Mouse (Mus musculus) lung, postnatal 0 days (tissue): ENCODE results near the gene Ppfia4. TPM values are rescaled to one million over a fixed set of nuclear protein-coding genes. Genes with fewer than 3 reads are reported as not detected.
A peak's percentile ranks its signal among the peaks of the same experiment; 100 is the strongest.

ENCODE experiments used
- ATAC-seq: fragments of 200-750 bp; cut with Nextera tagmentation; 2 replicates; pipeline ENCODE4 v1.8.0; 2017; ENCODE audit warnings: moderate library complexity
- DNase-seq: peaks from one replicate; pipeline ENCODE4 v3.0.0-alpha.2; 2016; ENCODE audit warnings: low spot score
- H3K27ac ChIP-seq: fragments of 300-500 bp; sonication (generic); 2 replicates; pipeline ENCODE4 v1.5.1; 2014; ENCODE audit warnings: antibody characterized with exemption, mild to moderate bottlenecking, low read length, mixed read lengths
- H3K27me3 ChIP-seq: fragments of 300-500 bp; sonication (generic); replicated peaks from 2 replicates; pipeline ENCODE4 v1.6.1; 2014; ENCODE audit warnings: low read length, mixed read lengths; ENCODE audit not compliant: insufficient read depth
- H3K36me3 ChIP-seq: fragments of 300-500 bp; sonication (generic); 2 replicates; pipeline ENCODE4 v1.6.1; 2014; ENCODE audit warnings: low read length, mixed read lengths; ENCODE audit not compliant: insufficient read depth
- H3K4me1 ChIP-seq: fragments of 300-500 bp; sonication (generic); 2 replicates; pipeline ENCODE4 v1.6.1; 2014; ENCODE audit warnings: antibody characterized with exemption, low read depth, low read length, mixed read lengths; ENCODE audit not compliant: insufficient read depth
- H3K4me2 ChIP-seq: fragments of 300-500 bp; sonication (generic); replicated peaks from 2 replicates; pipeline ENCODE4 v1.6.1; 2014; ENCODE audit warnings: low read depth, mild to moderate bottlenecking, low read length, moderate library complexity, mixed read lengths
- H3K4me3 ChIP-seq: fragments of 300-500 bp; sonication (generic); 2 replicates; pipeline ENCODE4 v1.5.1; 2014; ENCODE audit warnings: low read depth, low read length
- H3K9ac ChIP-seq: fragments of 300-500 bp; sonication (generic); replicated peaks from 2 replicates; pipeline ENCODE4 v1.6.1; 2014; ENCODE audit warnings: low read depth, mild to moderate bottlenecking
- H3K9me3 ChIP-seq: fragments of 300-500 bp; sonication (generic); 2 replicates; pipeline ENCODE4 v1.6.1; 2016; ENCODE audit warnings: low read length, mixed read lengths
- CTCF ChIP-seq: IDR thresholded peaks from 2 replicates; pipeline ENCODE4 v1.5.1; 2016; ENCODE audit warnings: antibody characterized with exemption, mild to moderate bottlenecking
- EP300 ChIP-seq: IDR thresholded peaks from 2 replicates; pipeline ENCODE4 v1.6.1; 2016; ENCODE audit warnings: antibody characterized with exemption, mild to moderate bottlenecking, control low read depth
- WGBS: fragments of 180-500 bp; shearing (Covaris S2); extraction: QIAGEN DNeasy Blood & Tissue Kit; methylation state at CpG from one replicate; pipeline ENCODE4 v1.1.7; 2014; 5-methylcytosine and 5-hydroxymethylcytosine counted together
- polyA plus RNA-seq: library from polyadenylated mRNA; unstranded; fragments of >200 nt; fragmentation: Nextera tagmentation; extraction: Ambion mirVana; gene quantifications from 2 replicates; pipeline ENCODE4 v1.2.1, GENCODE M21; 2015

Gene Ppfia4
- polyA plus RNA-seq, 1 experiment from 2014 or later = 4.5 TPM

DNA sequence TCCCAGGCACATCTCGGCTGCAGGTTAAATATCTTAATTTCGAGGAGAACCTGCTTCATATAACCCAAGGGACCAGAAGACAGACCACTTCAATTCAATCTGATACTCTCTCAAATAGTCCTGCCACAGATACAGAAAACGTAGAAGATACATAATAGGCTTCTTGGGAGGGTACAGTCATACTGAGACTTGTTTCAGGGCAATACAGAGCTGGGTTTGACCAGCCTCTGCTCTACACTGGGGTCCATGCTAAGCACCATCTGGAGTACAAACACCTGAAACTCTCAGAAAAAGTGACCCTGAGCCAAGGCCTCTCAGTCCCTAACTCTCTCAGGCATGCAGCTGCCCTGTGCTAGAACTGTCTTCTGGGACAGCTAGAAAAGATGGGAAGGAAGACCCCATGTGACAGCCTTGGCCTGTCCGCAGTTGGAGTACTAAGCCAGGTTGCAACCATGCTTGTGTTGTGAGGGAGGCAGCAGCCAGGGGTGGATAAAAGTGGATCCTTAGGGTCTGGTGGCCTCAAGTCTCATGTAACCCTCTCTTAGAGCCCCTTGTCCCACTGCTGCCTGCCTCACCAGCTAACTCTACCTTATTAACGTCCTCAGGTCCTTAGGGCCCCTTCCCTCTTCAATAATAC, 9.0 kb upstream of the Ppfia4 start:
- Histone ChIP-seq H3K4me3 (no peak overlapping the region), H3K36me3 (no peaks in the 10 kb centered on the region), H3K9ac (no peak overlapping the region), H3K27ac (no peak overlapping the region), H3K9me3 (no peaks in the 10 kb centered on the region), H3K4me2 (no peak overlapping the region), H3K27me3 (no peaks in the 10 kb centered on the region), H3K4me1 (no peaks in the 10 kb centered on the region)
- ATAC-seq (no peak), DNase-seq (no peak)
- 71% methylated on average over 5 of the region's 5 CpGs for WGBS
- no peak for TF ChIP-seq CTCF
- no peak for TF ChIP-seq EP300

- ATAC-seq = no peak
- H3K4me3 ChIP-seq = no peak overlapping the region
- no peak for DNase-seq
- no peak overlapping the region for H3K27ac ChIP-seq
- WGBS = 94% methylated on average over 18 of the region's 18 CpGs
- H3K9me3 ChIP-seq = no peaks in the 10 kb centered on the region
- H3K4me2 ChIP-seq = no peak overlapping the region
- H3K36me3 ChIP-seq = no peaks in the 10 kb centered on the region
- H3K27me3 ChIP-seq = no peaks in the 10 kb centered on the region
- no peak overlapping the region for H3K9ac ChIP-seq
- TF ChIP-seq EP300 (no peak), CTCF (0 out of 2 replicates have a peak, but pooled peaks have one; percentile 2)
- no peaks in the 10 kb centered on the region for H3K4me1 ChIP-seq
These were observed 7.3 kb upstream of the Ppfia4 start for GRCm38 (mm10) chr1:134339757-134340619.

DNA sequence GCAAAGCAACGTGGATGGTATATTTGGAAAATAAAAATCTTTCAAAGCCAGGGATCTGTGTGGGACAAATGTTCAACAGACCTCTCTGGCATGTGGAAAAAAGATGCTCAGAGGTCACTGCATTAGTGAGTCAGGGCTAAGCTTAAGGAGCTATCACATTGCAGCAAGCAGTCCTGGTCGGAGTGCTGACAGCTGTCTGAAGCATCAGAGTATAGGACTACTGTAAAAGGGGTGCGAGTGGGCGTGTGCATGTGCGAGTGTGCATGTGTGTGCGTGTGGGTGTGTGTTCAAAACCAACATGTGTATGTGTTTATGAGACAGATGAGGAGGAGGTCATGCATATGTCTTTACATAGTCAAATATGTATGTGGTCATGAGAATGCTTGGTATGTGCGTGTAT, 6.4 kb upstream of the Ppfia4 start:
- H3K4me3 ChIP-seq = no peak overlapping the region
- H3K4me2 ChIP-seq = no peak overlapping the region
- ATAC-seq (no peak), DNase-seq (no peak)
- 90% methylated on average over 7 of the region's 7 CpGs for WGBS
- TF ChIP-seq EP300 = no peak
- TF ChIP-seq CTCF = no peak
- H3K9ac ChIP-seq = no peak overlapping the region
- H3K36me3 ChIP-seq = no peaks in the 10 kb centered on the region
- no peaks in the 10 kb centered on the region for H3K27me3 ChIP-seq
- no peak overlapping the region for H3K27ac ChIP-seq
- no peaks in the 10 kb centered on the region for H3K4me1 ChIP-seq
- no peaks in the 10 kb centered on the region for H3K9me3 ChIP-seq

GRCm38 (mm10) chr1:134336958-134337710, 4.4 kb upstream of the Ppfia4 start:
- ATAC-seq (no peak), DNase-seq (no peak)
- H3K4me2 ChIP-seq = no peak overlapping the region
- H3K27me3 ChIP-seq = no peaks in the 10 kb centered on the region
- no peaks in the 10 kb centered on the region for H3K9me3 ChIP-seq
- H3K27ac ChIP-seq = no peak overlapping the region
- no peaks in the 10 kb centered on the region for H3K36me3 ChIP-seq
- H3K9ac ChIP-seq = no peak overlapping the region
- H3K4me1 ChIP-seq = peaks cover 8% of the 10 kb centered on the region; the same call in 1 of the 2 replicates
- WGBS = 53% methylated on average over 11 of the region's 11 CpGs
- no peak for TF ChIP-seq EP300
- TF ChIP-seq CTCF = no peak
- no peak overlapping the region for H3K4me3 ChIP-seq

DNA sequence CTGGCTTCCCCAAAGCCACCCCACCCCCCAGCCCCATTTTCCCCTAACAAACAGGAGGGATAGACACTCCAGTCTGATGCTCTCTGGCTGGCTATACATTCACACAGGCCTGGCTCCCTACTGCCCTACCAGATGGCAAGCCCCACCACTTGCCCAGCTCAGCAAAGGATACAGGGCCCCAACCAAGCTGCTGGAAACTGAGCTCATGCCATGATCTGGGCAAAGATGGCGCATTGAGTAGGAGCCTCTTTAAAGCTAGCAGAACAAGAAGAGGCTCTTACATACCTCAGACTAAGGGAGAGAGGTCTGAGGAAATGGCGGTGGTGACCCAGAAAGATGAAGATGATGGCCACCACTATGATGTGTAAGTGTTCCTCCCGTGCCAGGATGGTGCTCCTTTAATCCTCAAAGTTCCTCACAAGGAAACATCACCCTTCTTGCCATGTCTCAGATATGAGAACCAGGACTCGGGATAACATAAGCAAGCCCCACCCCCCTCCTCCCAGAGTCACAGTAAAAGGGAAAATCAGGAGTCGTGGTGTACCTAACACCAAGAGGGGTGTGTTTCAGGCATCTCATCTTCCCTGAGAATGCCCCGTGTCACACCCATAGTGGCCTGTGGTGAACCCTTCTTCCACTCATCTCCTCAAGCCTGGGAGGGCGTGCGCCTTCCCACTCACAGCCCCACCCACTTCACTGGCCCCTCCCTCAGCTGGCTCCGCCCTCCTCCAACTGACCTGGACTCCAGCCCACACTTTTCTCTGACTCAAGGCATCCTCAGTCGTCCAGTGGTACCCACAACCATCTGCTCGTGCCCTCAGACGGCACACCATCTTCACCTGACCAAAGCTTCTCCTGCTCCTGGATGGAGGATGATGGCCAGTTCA, 3.4 kb upstream of the Ppfia4 start:
- H3K9me3 ChIP-seq = no peaks in the 10 kb centered on the region
- no peaks in the 10 kb centered on the region for H3K27me3 ChIP-seq
- no peak for TF ChIP-seq EP300
- no peak for TF ChIP-seq CTCF
- DNase-seq (no peak), ATAC-seq (no peak)
- H3K27ac ChIP-seq = no peak overlapping the region
- H3K36me3 ChIP-seq = no peaks in the 10 kb centered on the region
- H3K4me2 ChIP-seq = no peak overlapping the region
- no peak overlapping the region for H3K4me3 ChIP-seq
- peaks cover 8% of the 10 kb centered on the region; the same call in 1 of the 2 replicates for H3K4me1 ChIP-seq
- no peak overlapping the region for H3K9ac ChIP-seq
- WGBS = 75% methylated on average over 12 of the region's 12 CpGs
